Mouse (Mus musculus): ENCODE measurements around the gene Ankub1.
A peak's percentile ranks its signal among the peaks of the same experiment; 100 is the strongest.

Ankub1 gene

DNA sequence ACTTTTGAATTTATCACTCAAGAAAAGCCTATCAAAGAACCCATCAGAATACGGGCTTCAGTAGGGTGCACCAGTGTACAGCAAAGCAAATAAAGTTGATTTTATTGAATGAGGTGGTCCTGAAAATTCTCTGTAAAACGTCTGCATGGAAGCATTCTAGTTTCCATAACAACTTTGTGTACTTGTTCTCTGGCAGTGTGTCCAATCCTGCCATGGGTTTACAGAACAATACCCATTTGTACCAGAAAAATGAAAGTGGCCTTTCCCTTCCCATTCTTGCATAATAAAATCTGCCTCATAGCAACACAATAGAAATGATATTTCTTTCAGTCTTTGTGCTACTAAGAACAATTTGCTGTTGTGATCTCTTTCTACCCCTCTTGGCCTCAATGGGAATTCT lies at the start of gene Ankub1:
Ankub1 (minus strand) TSS at position 81 of the 400 bp plus-strand sequence.
- DNase-seq (ENCODE audit: low spot score in 2 of 2), result no peak

DNA sequence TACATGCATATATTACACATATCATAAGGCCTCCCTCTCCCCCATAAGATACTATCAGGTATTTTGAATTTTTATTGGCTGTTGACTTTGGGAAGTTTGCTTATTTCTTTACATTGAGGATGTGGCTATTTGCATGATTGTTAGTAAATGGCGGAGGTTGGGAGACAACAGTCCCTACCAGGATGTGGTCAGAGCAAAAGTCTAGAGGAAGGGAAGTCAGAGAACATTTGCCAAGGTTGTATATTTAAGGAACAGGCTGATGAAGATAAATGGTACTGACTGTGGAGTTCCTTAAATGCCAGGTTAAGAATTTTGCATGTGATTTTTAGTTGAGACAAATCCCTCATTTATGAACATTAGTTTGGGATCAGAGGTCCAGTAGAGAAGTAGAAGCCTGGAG lies 47.2 kb upstream of the Ankub1 start:
- no peak for DNase-seq (ENCODE audit: low spot score in 2 of 2)

GRCm38 (mm10) chr3:57736419-57737095 lies 44.0 kb upstream of the Ankub1 start:
- no peak for DNase-seq (ENCODE audit: low spot score in 2 of 2)

GRCm38 (mm10) chr3:57735511-57736370 lies 43.1 kb upstream of the Ankub1 start, which contains the start of gene Rnf13:
Gene Rnf13 (plus strand): TSS chr3:57736062.
- peak; percentile 96 to 97 for DNase-seq (ENCODE audit: low spot score in 2 of 2)

GRCm38 (mm10) chr3:57732206-57732915 lies 39.8 kb upstream of the Ankub1 start:
- no peak for DNase-seq (ENCODE audit: low spot score in 2 of 2)

DNA sequence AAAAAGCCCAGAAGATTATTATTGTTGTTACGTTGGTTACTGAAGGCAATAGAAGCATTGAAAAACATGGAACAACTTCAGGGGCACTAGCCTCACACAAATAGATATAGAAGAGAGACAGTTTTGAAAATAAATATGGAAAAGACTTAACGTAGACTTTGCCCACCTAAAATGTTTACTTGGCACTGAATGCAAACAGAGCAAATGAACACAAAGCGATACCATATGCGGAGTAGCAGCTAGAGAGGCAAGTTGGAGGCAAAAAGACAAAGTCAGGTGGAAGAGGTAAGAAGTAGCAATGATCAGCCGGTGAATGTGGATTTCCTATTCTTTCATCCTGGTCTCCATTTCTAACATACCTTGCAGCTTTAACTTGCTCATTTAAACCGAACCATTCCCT lies 21.6 kb upstream of the Ankub1 start:
- DNase-seq (ENCODE audit: low spot score in 2 of 2), result no peak

- DNase-seq (ENCODE audit: low spot score in 2 of 2), result no peak
These were observed 4.2 kb upstream of the Ankub1 start for GRCm38 (mm10) chr3:57696779-57697178.

- no peak for DNase-seq (ENCODE audit: low spot score in 2 of 2)
These were observed 3.6 kb upstream of the Ankub1 start for GRCm38 (mm10) chr3:57696249-57696648.

DNA sequence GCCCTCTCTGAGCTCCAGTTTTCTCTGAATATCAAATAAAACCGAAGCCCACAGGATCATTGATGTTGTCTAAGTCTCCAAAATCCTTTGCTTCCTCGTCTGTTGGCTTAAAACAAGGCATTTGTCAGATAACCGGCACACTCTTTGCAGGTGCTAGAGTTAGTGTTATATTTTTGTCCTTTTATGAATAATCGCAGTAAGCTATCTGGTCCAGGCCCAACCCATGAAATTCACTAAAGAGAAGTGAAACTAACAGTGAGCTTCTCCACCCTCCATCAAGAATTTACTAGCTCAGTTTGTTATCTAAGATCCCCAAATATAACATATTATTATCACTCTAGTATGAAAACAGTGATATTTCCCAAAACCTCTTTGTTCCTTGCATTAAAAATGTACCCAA lies 827 bp downstream of the Ankub1 start:
- DNase-seq (ENCODE audit: low spot score in 2 of 2), result no peak

GRCm38 (mm10) chr3:57677786-57678185 lies 14.8 kb downstream of the Ankub1 start:
- DNase-seq (ENCODE audit: low spot score in 2 of 2), result no peak

GRCm38 (mm10) chr3:57674075-57674474 lies 18.5 kb downstream of the Ankub1 start:
- DNase-seq (ENCODE audit: low spot score in 2 of 2), result no peak

DNA sequence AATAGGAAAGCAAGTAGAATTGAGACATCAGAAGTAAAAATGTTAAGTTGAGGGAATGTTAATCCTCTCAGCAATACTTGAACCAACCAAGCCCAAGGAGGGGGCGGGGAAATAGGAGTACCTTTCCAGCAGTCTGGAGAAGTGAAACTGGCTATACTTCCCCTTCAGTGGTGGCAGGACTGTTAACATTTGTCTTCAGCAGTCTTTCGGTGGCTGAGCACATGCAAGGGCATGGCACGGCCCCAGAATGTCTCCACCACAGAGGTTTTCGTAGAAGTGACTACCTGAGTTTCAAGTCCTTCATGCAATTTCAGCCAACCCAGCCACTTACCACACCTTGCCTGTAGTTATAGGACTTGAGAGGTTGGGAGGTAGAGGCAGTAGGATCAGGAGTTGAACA lies 19.0 kb downstream of the Ankub1 start:
- DNase-seq (ENCODE audit: low spot score in 2 of 2), result no peak

DNA sequence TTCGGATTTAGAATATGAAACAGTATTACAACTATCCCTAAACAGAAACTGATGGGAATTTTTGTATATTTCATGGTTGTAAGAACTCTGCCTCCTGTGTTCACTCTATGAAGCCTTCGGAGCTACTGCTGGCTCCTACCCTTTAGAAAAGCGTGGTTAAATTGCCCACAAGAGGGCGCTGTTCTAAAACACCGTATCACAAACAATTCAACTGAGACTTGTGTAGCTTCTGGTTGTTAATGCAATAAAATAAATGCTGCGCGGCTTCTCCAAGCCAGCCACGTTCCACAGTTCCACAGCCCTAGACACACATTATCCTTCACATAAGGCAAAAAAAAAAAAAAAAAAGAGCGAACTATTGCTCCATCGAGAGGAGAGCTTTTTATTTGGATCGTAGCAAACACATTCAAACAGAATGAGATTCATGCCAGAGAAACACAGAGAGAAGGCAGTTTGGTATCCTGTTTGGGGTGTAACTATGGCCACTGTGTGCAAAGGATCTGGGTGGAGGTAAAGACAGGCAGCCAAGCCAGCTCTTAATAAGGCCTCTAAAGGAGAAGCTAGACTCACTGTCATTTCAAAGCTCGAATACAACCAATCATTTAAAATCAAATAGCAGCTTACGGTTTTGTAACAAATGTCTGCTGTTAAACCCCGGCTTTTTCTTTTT lies 25.4 kb downstream of the Ankub1 start:
- DNase-seq (ENCODE audit: low spot score in 2 of 2), result peak; percentile 46 to 72

DNA sequence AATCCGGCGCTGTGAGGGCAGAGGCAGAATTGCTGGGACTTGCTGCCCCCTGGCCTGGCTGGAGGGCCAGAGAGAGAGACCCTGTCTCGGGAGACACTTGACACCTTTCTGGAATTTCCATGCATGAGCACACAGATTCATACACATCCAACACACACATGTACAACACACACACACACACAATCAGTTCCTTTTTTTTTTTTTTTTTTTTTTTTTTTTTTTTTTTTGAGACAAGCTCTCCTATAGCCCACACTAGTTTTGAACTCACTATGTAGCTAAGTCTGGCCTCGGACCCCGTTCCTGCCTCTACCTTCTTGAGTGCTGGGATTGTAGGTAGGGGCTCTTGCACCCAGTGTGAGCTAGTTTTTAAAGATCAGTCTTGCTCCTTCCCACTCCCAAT lies 26.7 kb downstream of the Ankub1 start:
- DNase-seq (ENCODE audit: low spot score in 2 of 2), result no peak

DNA sequence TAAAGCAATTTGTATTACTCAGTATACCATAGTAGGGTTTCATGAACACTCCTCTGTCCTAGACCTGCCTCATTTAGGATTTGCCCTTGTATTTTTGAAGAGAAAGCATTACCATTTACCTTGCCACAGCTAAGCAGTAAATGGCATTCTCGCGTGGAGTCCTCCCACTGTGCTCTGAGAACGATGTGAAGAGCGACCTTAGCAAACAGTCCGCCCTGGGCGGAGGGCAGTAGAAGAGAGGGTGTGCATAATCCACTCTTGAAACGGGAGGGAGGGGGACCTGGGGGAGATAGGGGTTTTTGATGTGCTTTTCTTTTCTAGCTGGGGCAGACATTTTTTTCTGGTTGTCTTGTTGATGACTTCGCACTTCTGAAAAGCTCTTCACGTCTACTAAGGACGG lies 27.9 kb downstream of the Ankub1 start:
- DNase-seq (ENCODE audit: low spot score in 2 of 2), result no peak

- DNase-seq (ENCODE audit: low spot score in 2 of 2), result no peak
These were observed 28.9 kb downstream of the Ankub1 start for GRCm38 (mm10) chr3:57663731-57664130.

GRCm38 (mm10) chr3:57658608-57659007 lies 34.0 kb downstream of the Ankub1 start:
- no peak for DNase-seq (ENCODE audit: low spot score in 2 of 2)

- DNase-seq (ENCODE audit: low spot score in 2 of 2), result no peak
These were observed 39.0 kb downstream of the Ankub1 start for GRCm38 (mm10) chr3:57653646-57654045.

DNA sequence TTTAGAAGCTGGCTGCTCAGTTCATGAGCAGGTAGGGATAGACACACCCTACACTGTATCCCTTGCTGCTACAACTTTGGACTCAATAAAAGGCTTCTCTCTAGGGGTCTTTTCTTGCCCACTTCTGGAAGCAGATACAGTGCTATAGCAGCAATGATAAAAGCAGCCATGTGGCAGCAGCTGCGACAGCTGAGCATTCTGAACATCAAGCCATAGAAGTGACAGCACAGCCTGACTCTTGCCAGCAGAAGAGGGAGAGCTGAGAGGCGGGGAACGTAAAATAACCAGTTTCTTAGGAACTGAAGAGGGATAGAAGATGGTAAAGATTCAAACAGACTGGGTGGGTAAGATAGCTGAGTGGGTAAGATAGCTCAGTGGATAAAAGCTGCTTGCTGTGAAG lies 40.1 kb downstream of the Ankub1 start:
- DNase-seq (ENCODE audit: low spot score in 2 of 2), result no peak

- no peak for DNase-seq (ENCODE audit: low spot score in 2 of 2)
These were observed 40.7 kb downstream of the Ankub1 start for GRCm38 (mm10) chr3:57651865-57652259.

DNA sequence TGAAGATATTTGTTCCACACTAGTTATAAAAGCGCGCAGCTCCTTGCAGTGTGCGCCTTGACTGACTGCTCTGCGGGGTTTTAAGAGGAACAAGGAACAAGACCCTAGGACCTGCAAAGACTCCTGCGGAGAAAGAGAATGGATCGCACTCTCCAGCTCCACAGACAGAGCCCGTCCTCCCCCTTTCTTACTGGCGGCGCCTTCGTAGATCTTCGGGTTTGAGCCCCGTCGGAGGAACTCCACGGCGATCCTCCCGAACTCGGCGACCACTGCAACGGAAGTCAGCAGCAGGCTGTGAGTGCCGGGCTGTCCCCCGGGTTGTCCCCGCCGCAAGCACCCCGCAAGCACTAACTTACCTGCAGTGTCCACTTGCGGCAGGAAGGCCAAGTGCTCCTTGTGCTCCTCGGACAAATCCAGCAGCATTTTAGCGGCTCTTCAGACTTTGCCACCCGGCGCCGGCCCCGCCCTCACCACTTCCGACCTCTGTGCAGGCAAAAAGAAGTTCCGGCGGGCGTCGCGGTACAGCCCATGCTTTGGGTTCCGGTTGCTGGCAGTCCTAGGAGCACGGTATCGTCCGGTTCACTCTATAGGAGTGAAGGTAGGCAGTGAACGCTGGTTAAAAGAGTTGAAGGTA lies 41.3 kb downstream of the Ankub1 start, which contains the start of gene Commd2:
Commd2 (minus strand) TSS at position 485 of the 634 bp plus-strand sequence.
- peak; percentile 80 to 82 for DNase-seq (ENCODE audit: low spot score in 2 of 2)

Measured in frontal cortex, postnatal 14 days (tissue).